Mouse (Mus musculus): ENCODE measurements around the gene Gm4985. TPM values are rescaled to one million over a fixed set of nuclear protein-coding genes. Genes with fewer than 3 reads are reported as not detected.
"Not testable (repeated sequence)": the region's sequence is repeated elsewhere in the genome, so short reads cannot be mapped to it uniquely, and the experiment has no call there.

Gene Gm4985
- not detected in 2 replicates for polyA plus RNA-seq (2015; fragmentation: Nextera tagmentation; extraction: Ambion mirVana)

- not testable (repeated sequence) for H3K9ac ChIP-seq; H3K36me3 ChIP-seq (replicated peaks); ATAC-seq (replicated peaks); H3K4me1 ChIP-seq; H3K4me3 ChIP-seq; H3K9me3 ChIP-seq; H3K4me2 ChIP-seq; H3K27me3 ChIP-seq (replicated peaks); H3K27ac ChIP-seq
- 83% methylated on average over 8 of the region's 8 CpGs for WGBS
Observed at GRCm38 (mm10) chrX:23958834-23959233, at the start of gene Gm4985. TSS of gene Gm4985 (minus strand) at chrX:23958934.

DNA sequence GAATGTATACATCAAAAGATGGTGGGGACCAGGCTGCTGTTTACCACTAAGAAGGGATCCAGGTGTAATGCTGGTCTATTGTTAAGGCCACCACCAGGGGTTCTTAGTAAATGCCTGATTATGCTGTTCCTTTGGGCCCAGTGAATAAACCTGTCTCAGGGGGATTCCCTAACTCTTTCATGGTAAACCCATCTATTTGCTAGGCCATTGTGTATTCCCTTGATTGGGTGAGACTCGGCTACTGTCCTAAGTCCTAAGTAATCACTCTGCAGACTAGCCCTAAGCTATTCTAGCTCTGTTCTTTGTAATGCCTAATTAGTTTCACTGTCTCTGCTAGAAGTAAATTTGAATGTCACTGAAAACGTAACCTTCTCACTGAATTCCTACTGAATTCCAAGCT is 4.6 kb downstream of the Gm4985 start:
- WGBS: 69% methylated on average over 2 of the region's 2 CpGs
- no peak overlapping the region for H3K27ac ChIP-seq

More for the DNA sequence above, 4.6 kb downstream of the Gm4985 start:
- H3K36me3 ChIP-seq (replicated peaks): no peaks in the 10 kb centered on the region
- H3K9me3 ChIP-seq: no peaks in the 10 kb centered on the region
- H3K27me3 ChIP-seq (replicated peaks): no peaks in the 10 kb centered on the region
- no peak overlapping the region for H3K4me2 ChIP-seq
- no peak for ATAC-seq (replicated peaks)
- H3K9ac ChIP-seq: no peak overlapping the region
- H3K4me1 ChIP-seq: no peaks in the 10 kb centered on the region
- H3K4me3 ChIP-seq: no peak overlapping the region

Small RNA genes within 50 kb of the gene (microRNA-seq; reads per million reads assigned to microRNA genes)
- not detected for gene Gm25299

Other genes starting within 250 kb of the Gm4985 start
- gene Gm4907, start 76.4 kb downstream of the Gm4985 start, polyA plus RNA-seq (2015; fragmentation: Nextera tagmentation; extraction: Ambion mirVana): not detected in 2 replicates

All from midbrain, embryonic 15.5 days (tissue).